Mouse (Mus musculus) neutrophil, adult 65 days (primary cell): ENCODE measurements around the gene Gm10112. TPM values are rescaled to one million over a fixed set of nuclear protein-coding genes. Genes with fewer than 3 reads are reported as not detected.

Experiments used
- total RNA-seq: library from RNA; stranded (reverse); gene quantifications from 2 replicates; pipeline ENCODE4 v1.2.4, GENCODE M21; 2023

Gm10112 gene
- not detected in 2 replicates for total RNA-seq

GRCm38 (mm10) chrX:111168040-111168439, at the start of gene Gm10112:
Gene Gm10112 (plus strand): TSS chrX:111168340.

Other genes starting within 250 kb of the Gm10112 start
- gene Cylc1, start 57.9 kb upstream of the Gm10112 start, total RNA-seq, result not detected in 2 replicates